Mouse (Mus musculus) megakaryocyte, embryonic 14.5 days (primary cell): ENCODE results near the gene Ndufs2.

ENCODE experiments used
- FLI1 ChIP-seq: IDR thresholded peaks from 2 replicates; pipeline ENCODE4 v1.6.1; 2012; ENCODE audit warnings: low read length, inconsistent platforms, mixed read lengths
- GATA1 ChIP-seq: IDR thresholded peaks from 3 replicates; pipeline ENCODE4 v1.6.1; 2012; ENCODE audit warnings: mixed read lengths, low read length, inconsistent platforms, borderline replicate concordance

DNA sequence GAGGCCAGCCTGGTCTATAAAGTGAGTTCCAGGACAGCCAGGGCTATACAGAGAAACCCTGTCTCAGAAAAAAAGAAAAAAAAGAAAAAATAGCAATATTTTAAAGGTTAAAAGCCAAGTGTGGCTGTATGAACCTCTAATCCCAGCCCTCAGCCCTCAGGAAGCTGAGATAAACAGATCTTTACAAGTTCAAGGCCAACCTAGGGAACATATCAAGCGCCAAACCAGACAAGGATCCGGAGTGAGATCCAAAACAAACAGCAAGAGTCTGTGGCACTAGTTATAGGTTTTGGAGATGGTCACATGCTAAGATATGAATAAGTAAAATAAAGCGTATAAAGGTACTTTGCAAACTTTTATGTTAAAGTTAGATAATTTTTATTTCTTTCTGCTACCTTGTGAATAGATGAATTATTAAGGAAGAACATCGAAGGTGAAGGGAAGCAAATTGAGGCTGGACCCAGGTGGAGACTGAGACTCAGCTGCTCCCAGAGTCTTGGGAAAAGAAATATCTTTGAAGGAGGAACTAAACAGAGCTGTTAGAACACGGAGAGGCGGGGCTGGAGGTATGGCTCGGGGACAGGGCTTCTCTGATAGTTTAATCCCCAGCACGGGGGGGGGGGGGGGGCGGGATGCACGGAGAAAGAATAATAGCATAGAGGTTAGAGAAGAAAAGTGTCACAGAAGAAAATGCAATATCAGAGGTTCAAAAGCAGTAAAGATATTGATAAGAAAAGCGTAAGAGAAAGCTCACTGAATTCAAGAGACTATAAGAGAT lies 47.5 kb downstream of the Ndufs2 start:
- TF ChIP-seq GATA1, result no peak
- no peak for TF ChIP-seq FLI1
